Mouse (Mus musculus) embryonic facial prominence, embryonic 10.5 days (tissue): ENCODE measurements around the gene Ppp1r1b. TPM values are rescaled to one million over a fixed set of nuclear protein-coding genes. Genes with fewer than 3 reads are reported as not detected.

Experiments
- DNase-seq: peaks from one replicate; pipeline ENCODE4 v3.0.0-alpha.2; 2017; ENCODE audit warnings: low spot score
- H3K27ac ChIP-seq: fragments of 300-500 bp; sonication (generic); replicated peaks from 2 replicates; pipeline ENCODE4 v1.5.1; 2016; ENCODE audit warnings: mild to moderate bottlenecking
- H3K27me3 ChIP-seq: fragments of 300-500 bp; sonication (generic); replicated peaks from 2 replicates; pipeline ENCODE4 v1.6.1; 2016; ENCODE audit warnings: low read depth, mild to moderate bottlenecking; ENCODE audit not compliant: poor library complexity, severe bottlenecking
- H3K36me3 ChIP-seq: fragments of 300-500 bp; sonication (generic); replicated peaks from 2 replicates; pipeline ENCODE4 v1.6.1; 2016; ENCODE audit warnings: mild to moderate bottlenecking, moderate library complexity
- H3K4me1 ChIP-seq: fragments of 300-500 bp; sonication (generic); 2 replicates; pipeline ENCODE4 v1.6.1; 2016
- H3K4me3 ChIP-seq: fragments of 300-500 bp; sonication (generic); 2 replicates; pipeline ENCODE4 v1.5.1; 2016; ENCODE audit warnings: mild to moderate bottlenecking, moderate library complexity
- H3K9me3 ChIP-seq: fragments of 300-500 bp; sonication (generic); 2 replicates; pipeline ENCODE4 v1.6.1; 2016; ENCODE audit warnings: mild to moderate bottlenecking
- WGBS: fragments of 180-500 bp; shearing (Covaris S2); methylation state at CpG from one replicate; pipeline ENCODE4 v1.1.7; 2016; 5-methylcytosine and 5-hydroxymethylcytosine counted together
- polyA plus RNA-seq: library from polyadenylated mRNA; unstranded; fragments of >200 nt; fragmentation: Nextera tagmentation; extraction: Ambion mirVana; gene quantifications from 2 replicates; pipeline ENCODE4 v1.2.1, GENCODE M21; 2016

The Ppp1r1b gene
- polyA plus RNA-seq, 1 experiment from 2014 or later: 0.30 TPM

- Histone ChIP-seq H3K9me3 (no peaks in the 10 kb centered on the region), H3K36me3 (no peaks in the 10 kb centered on the region), H3K27ac (no peak overlapping the region), H3K27me3 (peaks cover 100% of the 10 kb centered on the region), H3K4me1 (peaks cover 5% of the 10 kb centered on the region), H3K4me3 (no peak overlapping the region)
- WGBS: 0% methylated on average over 1 of the region's 1 CpGs
- no peak for DNase-seq
Observed at GRCm38 (mm10) chr11:98322159-98322558, 26.0 kb upstream of the Ppp1r1b start.

GRCm38 (mm10) chr11:98323136-98323866 is 24.9 kb upstream of the Ppp1r1b start:
- DNase-seq: no peak
- 2% methylated on average over 10 of the region's 10 CpGs for WGBS
- Histone ChIP-seq H3K36me3 (no peaks in the 10 kb centered on the region), H3K4me1 (peaks cover 17% of the 10 kb centered on the region), H3K4me3 (no peak overlapping the region), H3K9me3 (no peaks in the 10 kb centered on the region), H3K27me3 (peaks cover 100% of the 10 kb centered on the region), H3K27ac (no peak overlapping the region)

DNA sequence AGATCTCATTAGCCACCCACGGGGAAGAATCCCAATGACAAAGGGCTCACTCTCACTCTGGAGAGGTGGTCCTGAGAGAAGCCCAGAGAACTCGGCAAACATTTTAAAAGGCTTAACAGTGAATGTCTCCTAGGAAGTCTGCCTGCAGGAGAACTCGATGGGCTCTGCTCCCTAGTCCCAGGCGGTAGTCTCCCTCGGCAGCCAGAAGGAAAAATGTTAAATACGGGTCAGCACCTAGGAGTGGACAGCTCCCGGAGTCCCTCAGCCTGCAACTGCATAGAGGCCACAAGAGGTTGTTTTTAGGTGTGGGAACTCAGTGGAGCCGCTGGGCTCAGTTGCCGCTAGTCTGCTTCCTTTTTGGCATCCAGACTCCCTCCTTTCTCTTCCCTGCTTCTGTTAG is 24.3 kb upstream of the Ppp1r1b start:
- H3K9me3 ChIP-seq: no peaks in the 10 kb centered on the region
- H3K36me3 ChIP-seq: no peaks in the 10 kb centered on the region
- peaks cover 100% of the 10 kb centered on the region for H3K27me3 ChIP-seq
- WGBS: under 1% methylated on average over 9 of the region's 9 CpGs
- peaks cover 23% of the 10 kb centered on the region for H3K4me1 ChIP-seq
- peak; percentile 72 for DNase-seq
- no peak overlapping the region for H3K27ac ChIP-seq
- no peak overlapping the region for H3K4me3 ChIP-seq

GRCm38 (mm10) chr11:98325191-98325820 is 22.9 kb upstream of the Ppp1r1b start:
- H3K36me3 ChIP-seq: no peaks in the 10 kb centered on the region
- no peak for DNase-seq
- H3K4me1 ChIP-seq: peaks cover 26% of the 10 kb centered on the region
- peaks cover 100% of the 10 kb centered on the region for H3K27me3 ChIP-seq
- H3K27ac ChIP-seq: no peak overlapping the region
- WGBS: 4% methylated on average over 14 of the region's 14 CpGs
- no peaks in the 10 kb centered on the region for H3K9me3 ChIP-seq
- no peak overlapping the region for H3K4me3 ChIP-seq

- H3K4me1 ChIP-seq: peaks cover 26% of the 10 kb centered on the region
- H3K4me3 ChIP-seq: no peak overlapping the region
- no peaks in the 10 kb centered on the region for H3K36me3 ChIP-seq
- DNase-seq: peak; percentile 20
- no peaks in the 10 kb centered on the region for H3K9me3 ChIP-seq
- H3K27me3 ChIP-seq: peaks cover 100% of the 10 kb centered on the region
- H3K27ac ChIP-seq: no peak overlapping the region
- WGBS: 2% methylated on average over 22 of the region's 22 CpGs
Observed at GRCm38 (mm10) chr11:98325821-98326218, 22.4 kb upstream of the Ppp1r1b start.

GRCm38 (mm10) chr11:98326741-98327135 is 21.5 kb upstream of the Ppp1r1b start:
- no peak overlapping the region for H3K27ac ChIP-seq
- H3K4me3 ChIP-seq: 0 out of 2 replicates have a peak overlapping the region, but pooled peaks have one; percentile 21
- peaks cover 100% of the 10 kb centered on the region for H3K27me3 ChIP-seq
- under 1% methylated on average over 19 of the region's 19 CpGs for WGBS
- H3K4me1 ChIP-seq: peaks cover 26% of the 10 kb centered on the region
- no peak for DNase-seq
- no peaks in the 10 kb centered on the region for H3K36me3 ChIP-seq
- H3K9me3 ChIP-seq: no peaks in the 10 kb centered on the region

- WGBS: under 1% methylated on average over 97 of the region's 97 CpGs
- Histone ChIP-seq H3K36me3 (no peaks in the 10 kb centered on the region), H3K27me3 (peaks cover 100% of the 10 kb centered on the region), H3K4me3 (peak overlapping the region; percentile 44), H3K9me3 (no peaks in the 10 kb centered on the region), H3K4me1 (peaks cover 26% of the 10 kb centered on the region), H3K27ac (no peak overlapping the region)
- DNase-seq: peak; percentile 64
Observed at GRCm38 (mm10) chr11:98327136-98328030, 20.8 kb upstream of the Ppp1r1b start.

- H3K27me3 ChIP-seq: peaks cover 100% of the 10 kb centered on the region
- no peak overlapping the region for H3K27ac ChIP-seq
- peaks cover 26% of the 10 kb centered on the region for H3K4me1 ChIP-seq
- H3K4me3 ChIP-seq: peak overlapping the region; percentile 44
- H3K36me3 ChIP-seq: no peaks in the 10 kb centered on the region
- DNase-seq: no peak
- under 1% methylated on average over 35 of the region's 35 CpGs for WGBS
- no peaks in the 10 kb centered on the region for H3K9me3 ChIP-seq
Observed at GRCm38 (mm10) chr11:98328031-98328370, 20.2 kb upstream of the Ppp1r1b start.

DNA sequence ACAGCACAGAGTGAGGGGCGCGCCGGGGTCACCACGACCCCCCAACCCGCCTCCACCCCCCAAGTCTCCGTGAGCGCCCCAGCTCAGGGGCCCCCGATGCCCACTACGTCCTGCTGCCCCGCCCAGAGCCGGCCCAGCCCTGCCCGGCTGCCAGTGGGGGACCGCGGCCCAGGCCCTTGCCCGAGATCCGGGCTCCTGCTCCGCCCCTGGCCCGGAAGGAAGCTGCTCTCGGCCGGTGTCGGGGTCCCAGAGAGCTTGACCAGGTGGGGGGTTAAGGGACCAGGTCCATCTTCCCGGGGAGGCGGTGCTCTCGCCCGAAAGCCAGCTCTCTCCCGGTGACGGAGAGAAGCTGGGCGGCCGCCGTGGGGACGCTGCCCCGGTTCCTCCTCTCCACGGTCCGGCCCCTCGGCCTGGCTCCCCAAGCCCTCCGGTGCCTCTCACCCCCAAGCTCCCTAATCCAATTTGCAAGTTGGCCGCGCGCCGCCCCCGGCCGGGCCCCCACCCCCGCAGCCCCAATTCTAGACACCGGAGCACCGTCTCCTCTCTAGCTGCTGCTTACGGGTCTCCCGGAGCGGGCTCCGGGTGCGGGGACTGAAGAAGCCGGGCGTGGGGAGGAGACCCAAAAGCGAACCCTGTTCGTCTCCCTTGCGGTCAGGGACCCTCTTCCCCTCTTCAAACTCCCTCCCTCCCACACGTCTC is 19.7 kb upstream of the Ppp1r1b start:
- 1% methylated on average over 56 of the region's 56 CpGs for WGBS
- peaks cover 26% of the 10 kb centered on the region for H3K4me1 ChIP-seq
- H3K4me3 ChIP-seq: peak overlapping the region; percentile 44
- DNase-seq: peak; percentile 53
- no peaks in the 10 kb centered on the region for H3K36me3 ChIP-seq
- peaks cover 100% of the 10 kb centered on the region for H3K27me3 ChIP-seq
- no peaks in the 10 kb centered on the region for H3K9me3 ChIP-seq
- no peak overlapping the region for H3K27ac ChIP-seq

DNA sequence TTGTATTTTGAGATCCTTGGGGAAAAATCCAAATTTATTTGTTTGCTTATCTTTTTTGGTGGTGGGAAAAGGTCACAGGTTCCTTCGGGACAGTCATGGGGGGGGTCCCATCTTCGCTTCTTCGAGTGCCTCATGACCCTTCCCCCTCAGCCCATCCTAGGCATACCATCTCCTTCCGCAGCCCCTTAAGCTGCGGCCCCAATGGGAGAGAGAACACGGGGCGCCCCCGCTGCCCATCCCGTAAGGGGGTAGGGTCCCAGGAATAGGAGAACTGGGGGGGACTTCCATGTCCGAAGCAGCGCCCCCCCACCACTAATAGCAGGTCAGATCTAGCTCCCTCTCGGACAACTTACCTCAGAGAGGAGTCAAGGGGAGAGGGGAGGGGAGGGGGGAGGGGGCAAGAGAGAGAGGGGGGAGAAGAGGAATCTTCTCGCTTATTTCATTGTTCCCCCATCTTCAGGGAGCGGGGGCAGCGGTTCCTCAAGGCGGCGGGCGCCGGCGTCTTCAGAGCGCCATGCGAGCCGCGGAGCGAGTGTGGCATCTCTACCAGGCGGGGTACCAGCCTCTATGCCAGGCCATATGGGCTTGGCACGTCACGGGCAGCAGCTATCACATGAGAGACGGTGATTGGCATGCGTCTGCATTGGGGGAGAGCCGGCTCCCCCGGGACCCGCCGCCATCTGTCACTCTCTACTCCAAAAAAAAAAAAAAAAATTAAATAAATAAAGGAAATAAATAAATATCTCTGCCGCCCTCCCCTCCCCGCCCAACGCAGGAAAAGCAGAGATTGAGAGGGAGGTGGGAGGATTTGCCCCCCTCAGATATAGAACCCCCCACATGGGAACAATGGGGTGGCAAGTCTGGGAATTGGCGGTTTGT is 18.9 kb upstream of the Ppp1r1b start, which contains the start of gene Neurod2:
TSS of gene Neurod2 (minus strand) at position 568 of the 879 bp plus-strand sequence.
- H3K27ac ChIP-seq: no peak within 1 kb of the TSS
- H3K4me3 ChIP-seq: peak within 1 kb of the TSS; percentile 44
- H3K27me3 ChIP-seq: peaks cover 100% of the 10 kb centered on the region
- WGBS: 2% methylated on average over 38 of the region's 38 CpGs
- no peaks in the 10 kb centered on the region for H3K9me3 ChIP-seq
- no peak for DNase-seq
- peaks cover 31% of the 10 kb centered on the region for H3K4me1 ChIP-seq
- H3K36me3 ChIP-seq: no peaks in the 10 kb centered on the region

- H3K4me1 ChIP-seq: peaks cover 37% of the 10 kb centered on the region
- H3K27ac ChIP-seq: no peak overlapping the region
- peaks cover 100% of the 10 kb centered on the region for H3K27me3 ChIP-seq
- no peak for DNase-seq
- H3K4me3 ChIP-seq: no peak overlapping the region
- WGBS: 30% methylated on average over 9 of the region's 9 CpGs
- H3K9me3 ChIP-seq: no peaks in the 10 kb centered on the region
- no peaks in the 10 kb centered on the region for H3K36me3 ChIP-seq
Observed at GRCm38 (mm10) chr11:98329960-98330744, 18.1 kb upstream of the Ppp1r1b start.
